Mouse (Mus musculus): ENCODE data around the gene Aplp1. TPM values are rescaled to one million over a fixed set of nuclear protein-coding genes. Genes with fewer than 3 reads are reported as not detected.

The Aplp1 gene
- total and polyA plus RNA-seq, 2 experiments from 2014 or later: 682 to 840 TPM

GRCm38 (mm10) chr7:30459484-30459883 lies 14.1 kb upstream of the Aplp1 start:
- Histone ChIP-seq H3K27me3 (ENCODE audit: insufficient read depth, low read length) (peaks cover 24% of the 10 kb centered on the region), H3K4me2 (ENCODE audit: low read depth, low read length) (no peak overlapping the region), H3K27ac (no peak overlapping the region), H3K4me3 (ENCODE audit: low read length) (no peak overlapping the region), H3K9ac (replicated peaks; ENCODE audit: low read length) (no peak overlapping the region), H3K4me1 (ENCODE audit: insufficient read depth, low read length) (peaks cover 14% of the 10 kb centered on the region), H3K9me3 (ENCODE audit: low read length) (no peaks in the 10 kb centered on the region), H3K36me3 (ENCODE audit: insufficient read depth, low read length) (no peaks in the 10 kb centered on the region)
- DNase-seq (ENCODE audit: low spot score) (no peak), ATAC-seq (no peak)
- 25% methylated on average over 6 of the region's 6 CpGs for WGBS
- no peak for TF ChIP-seq CTCF (IDR thresholded peaks at IDR 0.05; ENCODE audit: low read depth)

- H3K27me3 ChIP-seq (ENCODE audit: insufficient read depth, low read length): peaks cover 38% of the 10 kb centered on the region
- DNase-seq (ENCODE audit: low spot score) (peak; percentile 77), ATAC-seq (peak; percentile 86)
- H3K4me2 ChIP-seq (ENCODE audit: low read depth, low read length): peak within 1 kb of the TSS; percentile 61
- under 1% methylated on average over 16 of the region's 16 CpGs for WGBS
- H3K4me1 ChIP-seq (ENCODE audit: insufficient read depth, low read length): peaks cover 17% of the 10 kb centered on the region
- no peaks in the 10 kb centered on the region for H3K36me3 ChIP-seq (ENCODE audit: insufficient read depth, low read length)
- TF ChIP-seq CTCF (IDR thresholded peaks at IDR 0.05; ENCODE audit: low read depth): no peak
- H3K9ac ChIP-seq (replicated peaks; ENCODE audit: low read length): peak within 1 kb of the TSS; percentile 22; the same call in 1 of the 2 replicates
- peak within 1 kb of the TSS; percentile 20; the same call in 1 of the 2 replicates for H3K27ac ChIP-seq
- peak within 1 kb of the TSS; percentile 31 for H3K4me3 ChIP-seq (ENCODE audit: low read length)
- H3K9me3 ChIP-seq (ENCODE audit: low read length): no peaks in the 10 kb centered on the region
Measured at GRCm38 (mm10) chr7:30457629-30458330, 12.4 kb upstream of the Aplp1 start, which contains the start of the genes Kirrel2 and Nphs1. Kirrel2 (minus strand) TSS chr7:30457690. Nphs1 (plus strand) TSS chr7:30458315.

DNA sequence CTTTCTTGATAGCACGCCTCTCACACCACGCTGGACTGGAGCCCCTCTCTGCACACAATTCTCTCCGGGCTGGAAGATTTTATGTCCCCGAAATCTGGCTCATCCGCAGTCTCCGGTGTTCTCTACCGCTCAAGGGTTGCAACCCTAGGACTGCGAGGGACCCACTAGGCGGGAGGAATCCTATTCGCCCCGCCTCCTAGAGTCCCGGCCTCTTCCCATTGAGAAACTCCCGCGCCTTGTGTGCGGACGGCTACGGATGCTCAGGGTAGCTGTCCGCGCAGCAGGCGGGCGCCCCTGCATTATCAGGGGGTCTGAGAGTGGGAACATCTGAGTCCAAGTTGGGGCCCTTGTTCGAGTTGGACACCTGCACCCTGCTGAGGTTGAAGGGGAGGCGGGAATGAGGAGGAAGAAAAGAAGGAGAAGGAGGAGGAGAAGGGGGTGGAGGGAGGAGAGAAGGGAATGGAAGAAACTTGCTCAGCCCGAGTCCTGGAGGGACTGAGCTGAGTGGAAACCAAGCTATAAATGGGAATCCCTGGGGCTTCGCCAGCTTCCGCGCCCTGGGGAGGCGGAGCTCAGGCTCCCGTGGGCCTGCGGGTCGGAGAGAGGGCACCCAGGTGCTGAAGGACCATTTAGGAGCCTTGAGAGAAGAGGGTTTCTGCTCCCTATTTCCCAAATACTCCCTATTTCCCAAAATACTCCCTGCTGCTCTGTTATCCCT lies 11.7 kb upstream of the Aplp1 start:
- WGBS: under 1% methylated on average over 31 of the region's 31 CpGs

GRCm38 (mm10) chr7:30456487-30456886 lies 11.2 kb upstream of the Aplp1 start:
- no peak overlapping the region; the same call in 1 of the 2 replicates for H3K9ac ChIP-seq (replicated peaks; ENCODE audit: low read length)
- DNase-seq (ENCODE audit: low spot score) (no peak), ATAC-seq (no peak)
- H3K4me2 ChIP-seq (ENCODE audit: low read depth, low read length): peak overlapping the region; percentile 61
- H3K9me3 ChIP-seq (ENCODE audit: low read length): no peaks in the 10 kb centered on the region
- H3K4me3 ChIP-seq (ENCODE audit: low read length): peak overlapping the region; percentile 31
- peaks cover 17% of the 10 kb centered on the region for H3K4me1 ChIP-seq (ENCODE audit: insufficient read depth, low read length)
- H3K27me3 ChIP-seq (ENCODE audit: insufficient read depth, low read length): peaks cover 42% of the 10 kb centered on the region
- H3K27ac ChIP-seq: no peak overlapping the region
- WGBS: 2% methylated on average over 9 of the region's 9 CpGs
- TF ChIP-seq CTCF (IDR thresholded peaks at IDR 0.05; ENCODE audit: low read depth): no peak
- H3K36me3 ChIP-seq (ENCODE audit: insufficient read depth, low read length): no peaks in the 10 kb centered on the region

More for the DNA sequence above, 11.7 kb upstream of the Aplp1 start:
- no peaks in the 10 kb centered on the region for H3K9me3 ChIP-seq (ENCODE audit: low read length)
- H3K4me1 ChIP-seq (ENCODE audit: insufficient read depth, low read length): peaks cover 17% of the 10 kb centered on the region
- H3K36me3 ChIP-seq (ENCODE audit: insufficient read depth, low read length): no peaks in the 10 kb centered on the region
- H3K27ac ChIP-seq: no peak overlapping the region
- H3K4me3 ChIP-seq (ENCODE audit: low read length): peak overlapping the region; percentile 31
- no peak for TF ChIP-seq CTCF (IDR thresholded peaks at IDR 0.05; ENCODE audit: low read depth)
- peak overlapping the region; percentile 22; the same call in 1 of the 2 replicates for H3K9ac ChIP-seq (replicated peaks; ENCODE audit: low read length)
- DNase-seq (ENCODE audit: low spot score) (peak; percentile 34), ATAC-seq (no peak; the same call in 1 of the 2 replicates)
- peaks cover 42% of the 10 kb centered on the region for H3K27me3 ChIP-seq (ENCODE audit: insufficient read depth, low read length)
- peak overlapping the region; percentile 61 for H3K4me2 ChIP-seq (ENCODE audit: low read depth, low read length)

DNA sequence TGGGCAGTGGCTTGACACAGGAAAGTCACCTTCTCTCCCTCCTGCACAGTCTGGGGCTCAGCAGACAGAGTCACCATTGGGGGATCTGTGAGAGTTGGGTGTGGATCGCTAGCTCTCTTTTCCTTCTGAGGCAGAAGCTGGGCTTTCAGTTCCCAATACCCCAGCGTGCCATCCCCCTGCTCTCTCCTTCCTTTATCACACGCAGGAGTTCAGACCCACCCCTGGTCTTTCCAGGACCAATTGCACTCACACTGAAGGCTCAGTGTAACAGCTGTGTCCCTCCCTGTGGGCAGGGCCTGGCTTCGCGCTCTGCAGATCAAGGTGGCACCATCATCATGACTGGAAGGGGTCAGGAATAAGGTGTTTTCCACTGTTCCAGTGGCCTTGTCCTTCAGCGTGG lies 8.9 kb upstream of the Aplp1 start:
- peaks cover 42% of the 10 kb centered on the region for H3K27me3 ChIP-seq (ENCODE audit: insufficient read depth, low read length)
- H3K4me1 ChIP-seq (ENCODE audit: insufficient read depth, low read length): peaks cover 17% of the 10 kb centered on the region
- TF ChIP-seq CTCF (IDR thresholded peaks at IDR 0.05; ENCODE audit: low read depth): no peak
- H3K27ac ChIP-seq: no peak overlapping the region
- H3K36me3 ChIP-seq (ENCODE audit: insufficient read depth, low read length): no peaks in the 10 kb centered on the region
- H3K4me3 ChIP-seq (ENCODE audit: low read length): peak overlapping the region; percentile 18; the same call in 1 of the 2 replicates
- H3K9ac ChIP-seq (replicated peaks; ENCODE audit: low read length): no peak overlapping the region
- DNase-seq (ENCODE audit: low spot score) (no peak), ATAC-seq (no peak)
- H3K9me3 ChIP-seq (ENCODE audit: low read length): no peaks in the 10 kb centered on the region
- 17% methylated on average over 6 of the region's 6 CpGs for WGBS
- peak overlapping the region; percentile 49 for H3K4me2 ChIP-seq (ENCODE audit: low read depth, low read length)

- Histone ChIP-seq H3K36me3 (ENCODE audit: insufficient read depth, low read length) (no peaks in the 10 kb centered on the region), H3K27ac (no peak overlapping the region), H3K4me2 (ENCODE audit: low read depth, low read length) (peak overlapping the region; percentile 49), H3K4me1 (ENCODE audit: insufficient read depth, low read length) (peaks cover 17% of the 10 kb centered on the region), H3K9me3 (ENCODE audit: low read length) (no peaks in the 10 kb centered on the region), H3K27me3 (ENCODE audit: insufficient read depth, low read length) (peaks cover 42% of the 10 kb centered on the region), H3K9ac (replicated peaks; ENCODE audit: low read length) (no peak overlapping the region), H3K4me3 (ENCODE audit: low read length) (peak overlapping the region; percentile 18)
- ATAC-seq: no peak
- 4% methylated on average over 25 of the region's 25 CpGs for WGBS
- no peak for DNase-seq (ENCODE audit: low spot score)
- TF ChIP-seq CTCF (IDR thresholded peaks at IDR 0.05; ENCODE audit: low read depth): no peak
Measured at GRCm38 (mm10) chr7:30453766-30454165, 8.4 kb upstream of the Aplp1 start.
